Mouse (Mus musculus) adrenal gland, postnatal 10 days (tissue): ENCODE measurements around the gene Slfn9. TPM values are rescaled to one million over a fixed set of nuclear protein-coding genes. Genes with fewer than 3 reads are reported as not detected.
A peak's percentile ranks its signal among the peaks of the same experiment; 100 is the strongest.
"Not testable (repeated sequence)": the region's sequence is repeated elsewhere in the genome, so short reads cannot be mapped to it uniquely, and the experiment has no call there.

ENCODE experiments used
- DNase-seq: peaks from one replicate; pipeline ENCODE4 v3.0.0; 2021; ENCODE audit warnings: mixed read lengths
- long read RNA-seq, 2 experiments: library from polyadenylated mRNA; stranded (forward); transcript quantifications; one replicate each; pipeline ENCODE4 v2.0.0; 2021
- total RNA-seq, 2 experiments: library from RNA; stranded (reverse); gene quantifications; 2 replicates each; pipeline ENCODE4 v1.2.3; 2021

Gene Slfn9
- total RNA-seq, result 10 to 100 TPM in 1 of 2 experiments, 1 to 10 TPM in 1; 8.0 to 12.0 TPM
- long read RNA-seq, experiment 1, partial matches to known transcripts, result 1 of 1 reads
- long read RNA-seq, experiment 1, other reads (novel, unspliced or antisense), result 0 of 1 reads
- long read RNA-seq, experiment 2, partial matches to known transcripts, result 0 of 2 reads
- long read RNA-seq, experiment 2, other reads (novel, unspliced or antisense), result 1 of 2 reads

DNA sequence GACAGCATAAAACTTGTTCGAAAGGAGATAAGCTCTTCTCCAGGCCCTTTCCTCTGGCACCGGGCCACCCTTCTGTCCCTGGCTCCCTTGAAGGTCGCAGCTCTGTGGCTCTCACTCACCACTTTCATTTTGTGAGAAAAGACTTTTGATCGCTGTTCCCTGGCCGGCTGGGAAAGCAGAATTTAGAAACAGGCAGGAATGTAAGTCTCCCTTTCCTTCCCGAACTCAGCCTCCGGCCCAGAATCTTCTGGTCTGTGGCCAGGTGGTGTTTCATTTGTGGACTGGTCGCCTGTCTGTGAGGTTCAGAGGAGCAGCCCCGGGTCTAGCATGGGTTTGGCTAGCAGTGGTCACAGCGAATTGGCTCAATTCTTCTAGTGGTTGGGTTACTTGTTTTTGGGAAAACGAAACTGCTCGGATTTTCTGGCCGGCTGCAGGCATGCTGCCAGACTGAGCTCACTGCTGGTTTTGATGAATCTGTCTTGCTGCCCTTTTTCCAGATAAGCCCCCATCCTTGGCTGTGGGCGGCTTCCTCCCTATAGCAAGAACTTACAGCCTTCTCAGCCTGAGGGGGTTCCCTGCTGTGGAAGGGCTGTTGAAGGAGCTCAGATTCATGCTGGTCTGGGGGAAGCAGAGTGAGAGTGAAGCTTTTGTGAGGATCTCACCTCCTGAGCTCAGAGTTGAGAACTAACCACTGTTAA is at the start of gene Slfn9:
Gene Slfn9 (minus strand): TSS at position 362 of the 698 bp plus-strand sequence.
- peak; percentile 85 for DNase-seq

DNA sequence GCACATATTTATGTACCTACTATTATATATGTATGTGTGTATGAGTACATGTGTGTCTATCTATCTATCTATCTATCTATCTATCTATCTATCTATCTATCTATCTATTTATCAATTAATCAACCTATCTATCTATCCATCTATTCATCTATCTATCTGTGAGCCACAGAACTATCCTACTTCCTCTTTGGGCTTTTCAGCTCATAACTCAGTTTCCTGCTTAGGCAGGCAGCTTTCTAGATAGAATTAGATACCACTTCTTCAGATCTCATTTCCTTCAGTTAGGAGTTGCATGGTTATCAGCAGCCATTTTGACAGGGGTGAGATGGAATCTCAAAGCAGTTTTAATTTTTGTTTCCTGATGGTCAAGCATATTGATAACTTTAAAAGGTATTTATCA is 49.4 kb upstream of the Slfn9 start:
- no peak for DNase-seq

DNA sequence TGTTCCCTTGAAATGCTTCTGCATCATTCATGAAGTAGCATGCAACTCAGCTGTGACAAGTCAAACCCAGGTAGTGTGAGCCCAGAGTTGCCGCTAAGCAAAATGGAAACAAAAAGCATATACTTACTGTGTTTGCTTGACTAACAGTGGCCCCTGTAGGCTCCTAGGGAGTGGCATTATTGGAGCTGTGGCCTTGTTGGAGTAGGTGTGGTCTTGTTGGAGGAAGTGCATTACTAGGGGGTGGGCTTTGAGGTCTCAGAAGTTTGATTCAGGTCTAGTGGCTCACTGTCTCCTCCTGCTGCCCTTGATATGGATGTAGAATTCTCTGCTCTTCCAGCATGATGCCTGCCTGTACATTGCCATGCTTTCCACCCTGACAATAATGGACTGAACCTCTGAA is 48.7 kb upstream of the Slfn9 start:
- peak; percentile 14 for DNase-seq

DNA sequence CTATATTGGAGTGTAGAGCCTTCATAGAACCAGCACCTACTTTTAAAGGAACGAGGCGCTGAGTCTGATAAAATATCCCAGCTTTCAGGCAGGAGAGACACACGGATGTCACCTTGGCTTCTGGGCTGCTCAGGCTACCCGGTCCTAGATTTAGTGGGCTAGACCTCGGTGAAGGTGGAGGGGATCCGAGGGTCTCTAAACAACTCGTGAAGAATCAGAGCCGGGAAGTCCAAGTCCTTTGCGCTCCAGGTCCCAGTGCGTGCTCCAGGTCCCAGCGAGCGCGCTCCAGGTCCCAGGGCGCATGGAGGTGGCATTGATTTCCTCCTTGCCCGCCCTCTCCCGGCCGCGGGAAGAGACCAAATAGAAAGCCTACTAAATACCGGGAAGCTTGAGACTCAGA is 48.2 kb upstream of the Slfn9 start:
- DNase-seq, result peak; percentile 31

DNA sequence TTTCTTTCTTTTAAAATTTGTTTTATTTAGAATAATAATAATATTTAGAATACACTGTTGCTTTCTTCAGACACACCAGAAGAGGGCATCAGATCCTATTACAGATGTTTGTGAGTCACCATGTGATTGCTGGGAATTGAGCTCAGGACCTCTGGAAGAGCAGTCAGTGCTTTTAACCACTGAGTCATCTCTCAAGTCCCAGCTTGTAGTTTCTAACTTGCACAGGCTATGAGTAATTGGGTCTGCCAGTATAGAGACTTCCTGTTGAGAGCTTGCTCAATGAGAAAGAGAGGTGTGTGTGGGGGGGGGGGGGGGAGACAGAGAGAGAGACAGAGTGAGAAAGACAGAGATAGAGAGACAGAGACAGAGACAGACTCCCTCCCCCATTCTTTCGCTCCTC is 47.5 kb upstream of the Slfn9 start:
- no peak for DNase-seq

DNA sequence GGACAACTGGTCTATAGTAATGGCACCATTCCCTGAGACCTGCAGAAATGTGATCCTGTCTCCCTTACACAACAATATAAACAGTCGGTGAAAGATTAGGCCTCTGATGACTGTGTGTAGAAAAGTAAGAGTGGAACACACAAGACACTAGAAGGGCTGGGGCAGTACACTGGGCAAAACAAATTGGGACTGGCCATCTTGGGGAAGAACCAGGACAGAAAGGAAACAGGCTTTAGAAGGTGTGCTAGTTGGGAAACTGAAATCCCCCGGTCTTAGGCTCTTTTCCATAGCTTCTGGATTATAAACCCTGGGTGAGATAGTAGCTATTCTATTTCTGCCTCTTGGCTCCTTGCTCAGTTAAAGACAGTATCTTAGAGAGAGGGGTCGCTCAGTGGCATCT is 47.1 kb upstream of the Slfn9 start:
- DNase-seq, result not testable (repeated sequence)

DNA sequence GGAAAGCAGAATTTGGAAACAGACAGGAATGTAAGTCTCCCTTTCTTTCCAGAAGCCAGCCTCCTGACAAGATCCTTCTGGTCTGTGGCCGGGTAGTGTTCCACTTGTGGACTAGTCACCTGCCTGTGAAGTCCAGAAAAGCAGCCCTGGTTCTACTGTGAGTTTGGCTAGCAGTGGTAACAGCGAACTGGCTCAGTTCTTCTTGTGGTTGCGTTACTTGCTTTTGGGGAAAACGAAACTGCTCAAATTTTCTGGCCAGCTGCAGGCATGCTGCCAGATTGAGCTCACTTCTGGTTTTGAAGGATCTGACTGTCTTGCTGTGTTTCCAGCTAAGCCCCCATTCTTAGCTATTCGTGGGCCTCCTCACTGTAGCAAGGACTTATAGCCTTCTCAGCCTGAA is 29.0 kb upstream of the Slfn9 start, which contains the start of gene Slfn8:
Gene Slfn8 (minus strand): TSS at position 190 of the 400 bp plus-strand sequence.
- peak; percentile 55 for DNase-seq

DNA sequence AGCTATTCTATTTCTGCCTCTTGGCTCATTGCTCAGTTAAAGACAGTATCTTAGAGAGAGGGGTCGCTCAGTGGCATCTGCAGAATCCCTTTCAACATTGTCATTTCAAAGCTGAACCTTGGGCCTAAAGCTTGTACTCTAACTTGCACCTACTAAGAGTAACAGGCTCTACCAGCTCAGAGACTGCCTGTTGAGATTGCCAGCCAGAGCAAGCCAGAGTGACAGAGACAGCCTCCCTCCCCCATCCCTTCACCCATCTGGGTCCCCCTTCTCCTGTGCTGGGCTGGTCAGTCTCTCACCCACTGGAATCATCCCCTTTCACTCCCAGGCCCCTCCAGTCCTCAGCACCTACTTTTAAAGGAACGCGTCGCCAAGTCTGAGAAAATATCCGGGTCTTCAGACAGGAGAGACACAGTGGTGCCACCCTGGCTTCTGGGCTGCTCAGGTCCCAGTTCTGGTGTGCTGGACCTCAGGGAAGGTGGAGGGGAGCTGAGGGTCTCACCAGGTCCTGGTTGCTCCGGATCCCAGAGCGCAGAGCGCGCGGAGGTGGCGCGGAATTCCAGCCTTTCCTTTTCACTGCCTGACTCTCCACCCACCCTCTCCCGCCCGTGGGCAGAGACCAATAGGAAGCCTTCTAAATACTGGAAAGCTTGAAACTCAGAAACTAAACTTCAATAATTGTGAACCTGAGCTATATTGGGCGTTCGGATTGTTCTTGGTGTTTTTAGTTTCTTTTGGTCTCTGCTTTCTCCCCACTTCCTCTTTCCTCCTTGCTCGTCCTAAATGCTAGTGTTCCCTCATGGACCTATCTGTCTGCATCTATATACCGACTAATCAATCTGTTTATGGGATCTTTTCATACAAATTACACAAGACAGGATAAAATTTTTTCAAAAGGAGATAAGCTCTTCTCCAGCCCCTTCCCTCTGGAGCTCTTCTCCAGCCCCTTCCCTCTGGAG is 28.2 kb upstream of the Slfn9 start:
- DNase-seq, result not testable (repeated sequence)

DNA sequence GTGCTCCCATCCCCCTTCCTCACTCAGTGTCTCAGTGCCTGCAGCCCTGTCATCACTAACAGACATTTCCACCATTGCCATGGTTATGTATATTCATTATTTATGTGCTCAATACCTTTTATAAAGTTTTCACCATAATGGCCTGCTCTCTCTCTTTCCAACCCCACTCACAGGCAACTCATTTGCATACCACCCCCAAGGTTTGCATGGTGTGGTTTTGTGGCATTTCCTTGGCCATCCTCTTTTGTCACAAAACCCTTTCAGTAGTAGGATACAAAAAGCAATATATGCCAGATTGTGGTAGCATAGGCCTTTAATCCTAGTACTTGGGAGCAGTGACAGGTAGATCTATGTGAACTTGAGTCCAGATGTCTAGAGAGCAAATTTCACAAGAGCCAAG is 24.5 kb upstream of the Slfn9 start:
- DNase-seq, result no peak

DNA sequence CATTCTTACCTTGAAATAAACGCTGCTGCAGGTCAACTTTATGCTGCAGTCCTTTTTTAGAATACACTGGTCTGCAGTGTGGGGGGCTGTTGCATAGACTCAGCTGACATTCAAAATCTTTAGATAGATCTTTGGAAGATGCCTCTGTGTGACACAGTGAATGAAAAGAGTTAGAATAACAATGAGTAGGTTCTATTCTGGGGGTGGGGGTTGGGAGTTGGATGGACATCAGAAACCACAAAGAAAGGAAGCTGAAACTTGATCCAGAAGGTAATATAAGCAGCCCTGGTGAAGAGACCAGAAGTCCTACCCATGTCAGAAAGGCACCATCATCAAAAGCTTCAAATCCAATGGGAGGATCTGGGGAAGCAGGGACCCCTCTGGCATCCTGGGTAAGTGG is 21.7 kb upstream of the Slfn9 start:
- DNase-seq, result no peak

DNA sequence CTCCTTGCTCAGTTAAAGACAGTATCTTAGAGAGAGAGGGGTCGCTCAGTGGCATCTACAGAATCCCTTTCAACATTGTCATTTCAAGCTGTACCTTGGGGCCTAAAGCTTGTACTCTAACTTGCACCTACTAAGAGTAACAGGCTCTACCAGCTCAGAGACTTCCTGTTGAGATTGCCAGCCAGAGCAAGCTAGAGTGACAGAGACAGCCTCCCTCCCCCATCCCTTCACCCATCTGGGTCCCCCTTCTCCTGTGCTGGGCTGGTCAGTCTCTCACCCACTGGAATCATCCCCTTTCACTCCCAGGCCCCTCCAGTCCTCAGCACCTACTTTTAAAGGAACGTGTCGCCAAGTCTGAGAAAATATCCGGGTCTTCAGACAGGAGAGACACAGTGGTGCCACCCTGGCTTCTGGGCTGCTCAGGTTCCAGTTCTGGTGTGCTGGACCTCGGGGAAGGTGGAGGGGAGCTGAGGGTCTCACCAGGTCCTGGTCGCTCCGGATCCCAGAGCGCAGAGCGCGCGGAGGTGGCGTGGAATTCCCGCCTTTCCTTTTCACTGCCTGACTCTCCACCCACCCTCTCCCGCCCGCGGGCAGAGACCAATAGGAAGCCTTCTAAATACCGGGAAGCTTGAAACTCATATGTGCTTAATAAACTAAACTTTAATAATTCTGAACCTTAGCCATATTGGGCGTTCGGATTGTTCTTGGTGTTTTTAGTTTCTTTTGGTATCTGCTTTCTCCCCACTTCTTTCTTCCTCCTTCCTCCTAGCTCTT is 831 bp downstream of the Slfn9 start:
- DNase-seq, result peak; percentile 62

DNA sequence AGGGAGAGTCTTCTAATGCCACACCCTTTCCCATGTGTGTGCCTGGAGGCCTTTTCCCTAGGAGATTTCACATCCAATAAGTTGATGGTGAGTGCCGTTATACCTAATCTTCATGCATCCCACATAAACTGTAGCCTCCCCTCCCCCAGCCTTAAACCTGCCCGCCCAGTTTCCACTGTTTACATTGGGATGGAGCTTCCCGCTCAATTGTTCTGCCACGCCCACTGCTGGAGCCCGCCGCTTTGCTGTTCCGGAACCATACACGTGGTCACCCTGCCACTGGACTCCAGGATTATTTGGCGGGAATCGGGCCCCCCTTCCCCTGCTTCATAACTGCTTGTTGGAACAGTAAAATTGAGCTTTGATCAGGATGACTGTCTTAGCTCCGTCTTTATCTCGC is 2.3 kb downstream of the Slfn9 start:
- no peak for DNase-seq

DNA sequence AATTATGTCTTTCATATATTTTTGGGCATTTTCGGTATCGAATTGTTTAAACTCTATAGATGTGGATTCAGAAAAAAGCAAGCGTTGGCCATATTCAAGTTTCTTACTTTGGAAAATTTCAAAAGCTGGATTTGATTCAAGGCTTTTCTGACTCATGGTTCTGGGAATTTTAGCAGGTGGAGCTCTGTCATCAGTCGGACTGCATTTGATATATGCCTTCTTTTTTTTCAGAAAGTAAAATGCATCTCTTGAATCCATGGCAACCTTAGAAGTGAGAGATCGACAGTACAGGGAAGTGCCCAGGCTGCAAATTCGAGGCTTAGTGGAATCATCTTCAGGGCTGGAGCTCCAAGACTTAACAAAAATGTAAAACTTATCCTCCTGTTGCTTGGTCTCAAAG is 4.0 kb downstream of the Slfn9 start:
- no peak for DNase-seq

DNA sequence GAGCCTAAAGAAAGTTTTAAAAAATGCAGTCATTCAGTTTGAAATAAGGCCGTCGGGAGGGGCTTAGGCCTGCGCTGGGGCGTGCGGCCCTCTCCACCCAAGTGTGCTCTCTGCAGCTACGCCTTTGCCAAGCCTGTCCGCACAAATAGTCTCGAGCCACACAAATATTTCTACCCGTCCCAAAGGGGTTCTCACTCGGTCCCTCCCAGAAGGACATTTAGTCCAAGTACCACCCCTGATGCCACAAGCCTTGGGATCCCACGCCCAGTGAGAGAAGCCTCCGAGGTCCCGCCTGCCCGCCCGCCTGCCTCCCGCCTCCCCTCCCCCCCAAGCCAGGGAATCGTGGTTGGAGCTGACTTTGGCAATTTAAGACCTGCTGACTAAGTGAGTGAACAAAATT is 8.4 kb downstream of the Slfn9 start:
- DNase-seq, result no peak

DNA sequence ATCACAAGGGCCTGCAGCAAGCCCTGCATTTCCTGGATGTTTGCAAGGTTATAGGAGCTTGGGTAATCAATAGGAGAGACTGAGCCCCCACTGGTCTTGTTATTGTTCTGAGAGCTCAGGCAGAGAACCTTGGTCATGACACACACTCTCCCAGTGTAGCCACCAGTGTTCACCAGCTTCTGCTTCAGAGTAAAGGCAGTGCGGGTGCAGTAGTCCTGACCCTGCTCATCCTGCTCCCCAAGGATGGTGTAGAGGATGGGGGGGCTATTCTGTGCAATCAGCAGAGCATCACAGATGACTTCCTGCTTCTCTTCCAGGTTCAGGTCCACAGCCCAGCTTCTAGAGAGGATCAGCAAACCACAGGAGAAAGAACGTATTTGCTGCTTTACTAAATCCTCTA is 9.2 kb downstream of the Slfn9 start:
- DNase-seq, result not testable (repeated sequence)

DNA sequence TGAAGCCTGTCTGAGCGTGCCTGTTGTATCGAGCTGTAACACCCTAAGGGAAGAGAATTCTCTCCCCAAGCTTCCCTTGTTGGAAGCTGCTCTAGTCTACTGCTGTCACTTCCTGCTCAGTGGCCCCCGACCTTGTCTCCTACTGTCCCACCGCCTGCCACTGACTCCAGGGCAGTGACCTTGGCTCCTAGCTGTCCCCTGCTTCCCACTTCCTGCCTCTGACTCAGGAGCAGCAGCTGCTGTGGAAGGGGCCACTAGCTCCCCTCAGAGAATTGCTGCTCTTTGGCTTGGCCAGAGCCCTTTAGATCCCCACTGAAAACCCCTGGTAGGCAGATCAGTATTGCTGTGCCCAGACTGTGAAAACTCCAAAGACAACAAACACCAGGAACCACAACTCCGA is 17.7 kb downstream of the Slfn9 start:
- no peak for DNase-seq

DNA sequence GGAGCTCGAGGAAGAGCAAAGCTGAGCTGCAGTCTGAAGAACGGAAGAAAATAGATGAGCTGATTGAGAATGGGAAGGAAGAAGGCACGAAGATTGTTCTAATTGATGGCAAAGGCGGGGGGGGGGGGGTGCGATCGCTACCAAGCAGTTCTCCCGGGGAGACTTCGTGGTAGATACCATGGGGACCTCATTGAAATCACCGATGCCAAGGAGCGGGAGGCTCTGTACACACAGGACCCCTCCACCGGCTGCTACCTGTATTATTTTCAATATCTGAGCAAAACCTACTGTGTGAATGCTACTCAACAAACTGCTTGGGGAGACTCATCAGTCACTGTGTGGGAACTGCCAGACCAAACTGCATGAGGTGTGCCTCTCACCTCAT is 20.0 kb downstream of the Slfn9 start:
- no peak for DNase-seq

DNA sequence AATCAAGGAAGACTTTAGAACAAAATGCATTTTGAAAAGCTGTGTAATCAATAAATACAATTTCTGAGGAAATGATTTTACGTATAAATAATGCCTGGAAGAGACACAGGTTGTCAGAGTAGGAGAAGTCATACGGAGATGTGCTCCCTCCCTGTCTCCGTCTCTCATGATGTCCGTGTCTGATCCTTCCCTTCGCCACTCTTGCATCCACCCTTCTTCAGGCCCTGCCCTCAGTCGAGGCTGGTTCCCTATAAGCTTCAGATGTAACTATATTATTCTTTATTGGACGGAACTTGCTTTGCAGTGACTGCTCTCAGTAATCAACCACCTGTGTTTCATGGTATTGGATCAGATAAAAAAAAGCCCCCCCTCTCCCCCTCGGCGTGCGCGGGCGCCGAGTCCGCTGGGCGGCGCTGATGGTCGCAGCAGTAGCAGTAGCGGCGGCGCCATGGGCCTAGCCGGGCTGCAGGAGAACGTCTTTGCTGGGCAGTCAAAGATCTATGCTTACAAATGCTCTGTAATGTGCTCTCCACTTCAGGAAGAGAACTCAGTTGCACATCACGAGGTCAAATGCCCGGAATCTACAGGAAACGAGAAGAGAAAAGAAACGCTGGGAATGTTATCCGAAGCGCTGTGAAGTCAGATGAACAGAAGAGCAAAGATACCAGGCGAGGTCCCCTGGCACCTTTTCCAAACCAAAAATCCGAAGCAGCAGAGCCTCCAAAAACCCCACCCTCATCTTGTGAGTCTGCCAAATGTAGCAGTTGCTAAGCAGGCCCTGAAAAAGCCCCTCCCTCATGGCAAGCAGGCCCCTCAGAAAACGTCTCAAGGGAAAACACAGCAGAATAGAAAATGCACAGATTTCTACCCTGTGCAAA is 20.7 kb downstream of the Slfn9 start:
- DNase-seq, result peak; percentile 64

DNA sequence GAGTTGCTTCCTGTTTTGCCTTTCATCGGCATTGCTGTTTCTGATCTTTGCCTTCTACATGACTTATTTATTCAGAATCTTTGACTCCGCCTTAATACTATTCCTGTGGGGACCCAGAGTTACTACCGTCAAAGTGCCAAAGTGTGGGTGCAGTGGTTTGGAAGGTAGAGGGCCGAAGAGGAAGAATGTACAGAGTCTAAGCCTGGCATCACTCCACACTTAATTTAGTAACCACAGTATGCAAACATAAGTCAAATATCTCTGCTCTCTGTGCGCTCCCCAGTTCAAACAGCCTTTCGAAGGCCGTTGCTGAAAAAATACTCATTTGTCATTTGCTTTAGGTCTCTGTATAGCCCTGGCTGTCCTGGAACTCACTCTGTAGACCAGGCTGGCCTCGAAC is 29.4 kb downstream of the Slfn9 start:
- DNase-seq, result no peak

DNA sequence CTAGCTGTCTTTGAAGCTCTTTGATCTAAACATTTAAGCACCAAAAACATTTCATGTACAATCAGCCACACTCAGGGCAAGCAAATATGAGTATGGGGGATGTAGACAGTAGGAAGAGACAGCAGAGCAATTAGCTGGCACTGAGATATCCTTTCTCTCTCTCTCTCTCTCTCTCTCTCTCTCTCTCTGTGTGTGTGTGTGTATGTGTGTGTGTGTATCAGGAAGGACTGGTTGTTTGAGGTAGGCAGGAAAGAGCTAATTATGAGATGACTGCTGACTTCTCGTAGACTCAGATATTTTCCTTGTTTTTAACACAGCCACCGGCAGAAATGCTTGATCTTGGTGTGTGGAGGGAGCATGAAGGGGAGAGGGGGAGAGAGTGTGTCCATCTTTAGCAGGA is 29.9 kb downstream of the Slfn9 start:
- no peak for DNase-seq

DNA sequence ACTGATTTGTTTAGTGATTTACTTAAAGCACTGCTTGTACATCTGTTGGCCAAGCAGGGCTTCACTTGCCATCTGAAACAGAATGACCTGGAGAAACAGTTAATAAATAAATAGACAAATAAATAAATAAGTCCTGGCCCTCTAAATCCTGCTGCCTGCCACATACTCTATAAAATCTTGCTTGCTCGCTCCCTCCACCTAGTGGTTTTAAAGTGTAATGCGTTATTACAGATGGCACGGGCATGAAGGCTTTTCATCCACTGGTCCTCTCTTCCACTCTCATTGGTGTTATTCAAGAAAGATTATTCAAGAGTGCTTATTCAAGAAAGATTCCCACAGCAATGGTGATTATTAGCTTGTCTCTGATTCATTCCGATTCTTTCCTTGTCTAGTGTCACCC is 32.0 kb downstream of the Slfn9 start:
- peak; percentile 48 for DNase-seq
